Mouse (Mus musculus) CD4-positive, CD25-positive, alpha-beta regulatory T cell, adult 2 months (primary cell): ENCODE measurements around the gene Mast4.

Experiments used
- DNase-seq: peaks from one replicate; pipeline ENCODE4 v3.0.0-alpha.2; 2012; ENCODE audit warnings: low read depth, low spot score

Gene Mast4

DNA sequence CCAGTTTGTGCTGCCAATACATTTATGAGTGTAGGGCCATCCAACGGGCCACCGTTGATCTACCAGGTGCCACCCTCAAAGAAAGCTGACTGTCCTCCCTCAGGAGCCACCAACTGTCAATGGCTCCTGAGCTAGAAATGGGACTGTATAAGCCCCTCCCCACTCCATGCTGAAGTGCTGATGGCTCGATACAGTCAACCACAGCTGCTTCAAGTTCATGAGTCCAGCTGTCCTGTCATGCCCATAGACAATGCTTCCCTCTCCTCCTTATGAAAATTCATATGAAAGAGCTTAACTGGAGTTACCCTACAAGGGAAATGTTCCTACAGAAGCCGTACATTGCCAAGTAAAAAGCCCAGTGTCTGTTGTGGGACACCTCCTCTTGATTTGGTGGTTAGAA lies 93.2 kb downstream of the Mast4 start:
- DNase-seq = no peak

DNA sequence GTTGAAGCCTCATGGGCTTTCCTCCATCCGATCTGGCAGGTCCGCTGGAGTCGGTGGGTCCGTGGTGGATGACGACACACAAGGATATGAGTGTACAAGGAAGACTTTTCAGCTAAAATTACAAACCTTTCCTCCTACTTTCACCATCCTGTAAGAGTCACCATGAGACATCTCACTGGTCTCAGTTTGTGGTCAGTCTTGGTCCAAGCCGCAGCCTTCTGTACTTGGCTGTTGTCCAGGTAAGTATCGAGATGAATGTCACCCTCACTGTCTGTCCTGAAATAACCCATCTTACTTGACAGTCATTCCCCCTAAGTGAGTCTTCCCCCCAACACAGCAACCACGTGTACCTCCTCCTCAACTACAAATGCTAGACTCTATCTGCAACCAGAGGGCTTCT lies 94.6 kb downstream of the Mast4 start:
- DNase-seq = no peak

DNA sequence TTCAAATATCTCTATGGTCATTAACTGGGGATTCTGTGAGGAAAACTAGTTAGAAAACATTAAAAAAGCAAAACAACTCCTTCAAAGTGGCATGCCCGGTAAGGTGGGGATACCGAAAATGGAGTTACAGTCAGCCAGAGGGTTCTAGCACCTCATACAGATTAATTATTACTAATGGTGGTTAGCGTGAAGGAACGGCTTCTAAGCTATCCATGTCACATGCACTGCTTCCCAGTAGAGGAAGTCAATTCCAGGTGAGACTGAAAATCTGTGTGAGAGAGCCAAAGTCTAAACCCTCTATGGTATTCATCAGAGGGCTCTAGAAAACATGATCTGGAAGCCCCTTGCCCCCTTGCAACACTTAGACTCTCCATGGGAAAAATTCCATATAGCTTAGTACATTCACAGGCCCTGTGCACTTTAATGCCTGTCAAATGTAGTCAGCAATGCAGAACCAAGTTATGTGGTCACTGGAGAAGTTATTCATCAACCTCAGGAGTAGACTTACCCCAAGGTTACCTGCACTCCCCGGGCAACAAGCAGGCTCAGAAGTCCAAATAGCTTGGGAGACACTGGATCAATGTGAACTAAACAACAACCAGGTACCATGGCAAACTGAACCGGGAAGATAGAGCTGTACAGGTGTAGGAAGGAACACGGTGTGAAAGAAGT lies 96.1 kb downstream of the Mast4 start:
- no peak for DNase-seq

DNA sequence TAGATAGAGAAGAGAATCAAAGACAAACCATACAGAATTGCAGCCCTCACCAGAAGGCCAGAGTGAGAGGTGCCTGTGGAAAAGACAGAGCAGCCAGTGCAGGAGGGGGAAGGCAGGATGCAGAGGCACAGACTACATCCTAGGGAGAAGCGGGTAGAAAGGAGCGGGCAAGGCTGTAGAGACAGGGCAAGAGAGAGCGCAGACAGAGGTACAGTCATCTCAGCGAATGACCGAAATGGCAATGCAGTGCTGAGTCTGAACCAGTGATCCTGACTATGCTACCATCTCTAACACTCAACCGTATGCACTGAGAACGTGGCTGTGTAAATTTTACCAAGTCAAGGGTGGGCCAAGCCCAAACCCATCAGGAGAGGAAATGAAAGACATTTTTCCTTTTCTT lies 102.1 kb downstream of the Mast4 start:
- no peak for DNase-seq

DNA sequence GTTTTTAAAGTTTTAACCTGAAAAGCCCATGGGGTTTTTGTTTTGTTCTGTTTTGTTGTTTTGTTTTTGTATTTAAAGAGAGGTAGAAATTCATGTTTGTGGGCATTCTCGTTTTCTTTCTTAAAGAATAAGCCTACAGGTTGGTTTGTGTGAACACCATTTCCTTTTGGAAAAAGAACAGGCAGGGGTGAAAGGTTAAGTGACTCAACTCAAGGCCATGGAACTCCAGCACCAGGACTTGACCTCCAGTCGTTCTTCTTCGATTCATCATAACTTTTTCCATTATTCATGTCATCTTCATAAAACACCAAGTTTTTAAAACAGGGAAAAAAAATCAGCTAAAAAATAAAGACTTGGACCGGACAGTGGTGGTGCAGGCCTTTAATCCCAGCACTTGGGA lies 105.2 kb downstream of the Mast4 start:
- no peak for DNase-seq

DNA sequence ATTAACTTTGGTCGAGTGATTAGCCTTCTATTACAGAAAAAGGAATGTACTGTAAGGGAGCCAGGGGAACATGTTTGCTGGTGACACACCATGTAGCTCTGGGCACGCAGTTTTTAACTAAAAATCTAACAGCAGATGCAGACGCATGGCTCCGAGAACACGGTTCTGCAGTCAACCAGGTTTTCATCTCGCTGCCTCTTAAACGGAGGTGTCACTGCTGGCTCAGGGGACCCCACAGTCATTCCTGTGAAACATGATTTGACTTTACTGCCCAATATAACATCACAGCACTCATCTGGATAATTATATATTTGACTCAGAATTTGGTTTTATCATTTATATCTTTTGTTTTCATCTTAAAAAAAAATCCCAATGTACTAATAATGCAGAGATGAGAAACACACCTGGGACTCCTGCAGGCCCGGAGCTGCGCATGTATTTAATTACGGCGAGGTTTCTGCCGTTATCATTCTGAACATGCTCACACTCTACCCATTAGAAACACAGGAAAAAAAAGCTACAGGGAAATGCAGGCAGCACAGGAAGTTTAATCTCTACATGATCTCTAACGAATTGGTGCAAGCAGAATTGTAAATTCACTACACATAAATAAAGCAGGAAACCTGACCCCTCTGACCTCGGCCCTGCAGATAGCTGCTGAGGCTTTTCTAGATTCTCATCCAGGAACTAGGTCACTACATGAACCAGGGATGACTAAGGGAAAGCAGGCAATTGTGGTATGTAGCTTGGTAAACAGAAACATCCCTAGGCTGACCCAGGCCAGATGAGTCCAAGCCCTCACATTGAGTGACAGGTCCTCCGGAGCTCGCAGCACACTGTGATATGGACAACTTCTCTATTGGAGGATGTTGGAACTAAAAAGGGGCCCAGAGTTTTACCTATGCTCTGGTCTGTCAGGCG lies 108.1 kb downstream of the Mast4 start:
- DNase-seq = no peak

DNA sequence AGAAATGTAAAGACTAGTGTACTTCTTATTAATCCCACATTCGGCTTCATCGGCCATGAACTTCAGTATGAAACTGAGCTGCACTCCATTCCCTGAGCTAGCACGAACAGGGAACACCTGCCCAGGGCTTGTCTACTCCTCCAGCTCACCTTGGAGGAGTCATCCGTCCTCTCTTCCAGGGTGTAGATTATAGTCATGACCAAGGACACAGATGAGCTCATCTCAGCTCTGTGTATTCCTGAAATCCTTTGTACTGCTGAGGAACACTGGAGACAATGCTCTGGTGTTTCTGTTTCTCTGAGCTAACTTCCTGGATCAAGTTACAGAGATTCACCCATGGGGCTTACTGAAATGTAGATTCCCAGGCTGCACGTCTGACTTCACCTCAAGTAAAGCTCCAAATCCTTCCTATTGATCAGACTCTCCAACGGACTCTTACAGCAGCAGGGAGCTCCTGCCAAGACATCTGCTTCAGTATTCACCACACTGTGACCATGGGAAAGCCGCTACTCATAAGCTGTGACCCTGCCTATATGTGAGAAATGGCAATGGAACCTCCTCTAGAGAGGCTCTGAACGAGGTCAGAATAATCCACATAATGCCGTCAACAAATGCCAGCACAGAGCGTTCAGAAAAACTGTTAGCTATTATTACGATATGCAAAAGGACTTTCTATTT lies 108.9 kb downstream of the Mast4 start:
- no peak for DNase-seq

DNA sequence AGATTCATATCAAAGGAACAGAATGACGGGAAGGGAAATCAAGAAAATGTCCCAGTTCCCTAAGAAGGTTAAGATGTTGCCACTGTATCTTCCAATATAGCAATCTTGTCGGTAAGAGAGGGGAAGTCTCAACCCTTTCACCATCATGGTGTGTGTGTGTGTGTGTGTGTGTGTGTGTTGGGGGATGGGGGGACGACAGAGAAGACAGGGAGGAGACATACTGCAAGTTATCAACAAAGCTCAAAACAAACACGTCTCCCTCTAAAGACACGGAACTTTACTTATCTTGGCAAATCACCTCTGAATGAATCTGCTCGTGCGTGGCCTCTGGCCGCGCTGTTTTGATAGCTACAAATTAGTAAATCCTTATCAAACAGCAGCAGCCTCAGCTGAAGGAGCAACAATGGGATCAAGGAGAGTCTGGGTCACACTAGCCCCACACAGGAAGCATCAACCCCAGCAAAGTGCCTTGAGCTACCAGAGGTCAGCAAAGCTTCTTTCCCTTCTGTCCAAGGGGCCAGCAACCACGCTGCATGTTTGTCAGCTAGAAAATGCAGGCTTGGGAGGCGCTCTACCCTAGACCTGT lies 113.7 kb downstream of the Mast4 start:
- DNase-seq = no peak

DNA sequence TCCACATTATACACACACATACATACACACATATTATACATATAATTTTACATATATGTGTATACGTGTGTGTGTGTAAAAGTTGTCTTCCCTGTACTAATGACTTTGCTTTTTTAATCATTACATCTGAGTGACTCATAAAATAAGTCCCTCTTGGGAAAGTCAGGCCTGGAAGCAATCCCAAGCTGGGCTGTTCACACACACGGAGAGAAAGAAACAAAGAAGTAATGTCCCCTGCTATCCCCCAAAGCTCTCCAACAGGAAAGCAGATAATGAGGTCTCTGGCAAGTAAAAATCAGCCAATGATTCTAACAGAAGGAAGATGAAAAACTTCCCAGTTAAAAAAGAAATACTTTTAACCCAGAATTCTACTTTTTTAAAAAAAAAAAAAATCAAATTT lies 114.3 kb downstream of the Mast4 start:
- no peak for DNase-seq

DNA sequence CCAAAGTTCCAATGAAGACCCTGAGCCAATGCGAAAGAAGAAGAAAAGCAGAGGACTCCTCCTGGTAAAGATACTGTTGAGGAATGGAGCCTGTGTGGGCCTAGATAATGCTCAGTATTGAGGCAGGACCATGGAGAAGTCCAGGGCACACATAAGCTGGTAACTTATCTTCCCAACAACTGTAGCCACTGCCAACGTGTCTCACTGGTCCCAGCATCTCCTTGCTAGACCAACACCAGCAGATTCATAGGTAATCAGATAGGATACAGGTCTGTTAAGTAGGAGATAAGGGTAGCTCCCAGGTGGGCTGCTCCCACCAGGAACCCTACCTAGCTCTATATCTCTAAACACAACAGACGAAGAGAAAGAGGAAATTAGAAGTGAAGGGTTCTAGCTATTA lies 116.8 kb downstream of the Mast4 start:
- DNase-seq = no peak

DNA sequence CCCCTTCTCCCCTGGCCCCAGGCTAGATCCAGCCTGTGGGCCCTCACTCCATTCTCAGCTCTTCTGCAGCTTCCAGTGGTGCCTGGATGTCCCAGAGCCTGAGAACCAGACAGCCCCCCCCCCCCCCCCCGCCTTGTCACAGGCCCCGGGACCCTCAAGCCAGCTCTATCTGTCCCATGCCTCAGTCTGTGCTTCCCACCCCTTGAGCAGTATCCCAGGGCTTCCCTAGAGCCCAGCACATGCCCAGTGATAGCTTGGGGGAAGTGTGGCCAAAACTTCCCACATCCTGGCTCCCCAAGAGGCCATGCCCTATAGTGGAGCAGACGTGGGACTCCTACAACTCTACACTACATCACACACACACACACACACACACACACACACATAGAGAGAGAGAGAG lies 119.8 kb downstream of the Mast4 start:
- no peak for DNase-seq

DNA sequence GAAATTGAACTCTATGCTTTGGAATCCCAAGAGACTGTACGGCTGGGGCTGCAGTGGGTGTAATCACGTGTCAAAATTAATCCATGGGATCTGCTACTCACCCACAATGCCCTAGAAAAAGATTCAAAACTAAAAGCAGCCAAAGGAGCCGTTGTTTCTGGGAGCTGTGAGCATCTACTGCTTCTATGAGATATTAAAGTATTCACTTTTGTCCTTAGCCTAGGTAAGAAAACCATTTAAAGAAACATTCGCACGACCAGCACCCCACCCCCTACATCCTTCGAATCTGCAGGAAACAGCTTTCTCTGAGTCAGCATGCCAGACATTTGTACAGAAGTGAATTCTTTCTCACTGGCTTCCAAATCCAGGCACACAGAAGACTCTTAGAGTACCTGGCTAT lies 122.3 kb downstream of the Mast4 start:
- DNase-seq = no peak

DNA sequence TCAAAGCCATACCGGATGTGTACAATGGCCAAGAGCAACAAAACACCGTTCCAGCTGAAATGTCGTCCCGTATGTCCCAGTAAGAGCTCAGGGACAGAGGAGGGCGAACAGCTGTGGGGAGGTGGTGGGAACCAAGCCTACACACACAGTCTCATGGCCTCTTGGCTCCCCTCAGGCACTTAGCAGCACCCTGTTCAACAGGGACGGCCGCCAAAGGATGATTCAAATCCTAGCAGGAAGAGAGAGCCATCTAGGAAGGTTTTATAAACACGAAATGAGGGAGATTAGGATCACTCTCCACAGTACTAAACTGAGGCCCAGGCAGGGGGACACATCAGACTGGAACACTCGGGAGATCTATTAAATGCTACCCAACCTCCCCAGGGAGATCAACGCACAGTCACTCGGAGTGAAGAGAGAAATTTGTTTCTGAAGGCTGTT lies 122.8 kb downstream of the Mast4 start:
- DNase-seq = no peak

DNA sequence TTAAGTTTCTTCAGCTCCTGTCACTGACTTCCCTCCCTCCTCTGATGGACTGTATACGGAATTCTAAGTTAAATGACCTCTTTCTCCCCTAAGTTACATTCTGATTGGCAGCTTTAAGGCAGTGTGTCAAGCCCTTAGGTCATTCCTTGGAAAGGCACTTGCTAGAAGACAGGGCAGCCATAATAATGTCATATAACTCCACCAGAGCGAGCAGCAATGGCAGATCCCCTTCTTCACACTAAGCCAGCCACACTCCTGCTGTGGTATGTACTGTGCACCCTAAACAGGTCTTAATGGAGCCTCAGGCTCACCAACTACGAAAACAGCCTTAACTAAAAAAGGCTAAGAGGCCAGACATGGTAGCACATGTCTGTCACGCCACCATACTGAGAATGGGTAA lies 123.6 kb downstream of the Mast4 start:
- DNase-seq = no peak

DNA sequence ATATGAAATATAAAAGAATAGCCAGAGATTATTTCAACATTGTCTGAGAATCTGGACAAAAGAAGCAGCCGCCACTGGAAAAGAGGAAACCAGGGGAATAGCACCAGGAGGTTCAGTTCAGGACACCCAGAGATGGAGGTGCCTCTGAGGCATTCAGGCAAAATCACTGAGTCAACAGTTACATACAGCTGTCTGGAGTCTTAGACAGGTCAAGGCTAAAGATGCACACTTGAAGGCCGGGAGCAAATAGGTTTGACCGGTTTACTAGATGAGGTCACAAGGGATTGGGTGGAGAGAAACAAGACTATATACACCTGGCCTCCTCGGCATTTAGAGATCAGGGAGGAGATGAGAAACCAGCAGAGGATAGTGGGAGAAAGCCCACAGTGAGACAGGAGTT lies 127.1 kb downstream of the Mast4 start:
- no peak for DNase-seq

DNA sequence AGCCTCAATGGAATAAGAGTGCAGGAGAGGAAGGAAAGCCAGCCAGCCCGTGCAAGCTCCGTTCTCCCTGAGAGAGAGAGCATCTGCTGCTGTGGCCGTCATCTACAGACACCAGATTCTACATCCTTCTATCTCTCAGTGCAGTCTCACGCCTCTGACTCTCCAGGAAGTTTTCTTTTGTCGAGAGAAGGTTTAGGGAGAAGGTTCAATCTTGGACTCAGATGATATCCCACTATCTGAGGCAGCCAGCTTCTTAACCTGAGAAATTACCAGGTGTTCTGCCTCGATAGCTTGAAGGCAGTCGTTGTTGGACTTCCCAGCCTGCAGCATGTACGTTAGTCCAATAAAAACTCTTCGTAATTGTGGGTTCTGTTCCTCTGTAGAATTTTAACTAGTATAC lies 127.7 kb downstream of the Mast4 start:
- no peak for DNase-seq

DNA sequence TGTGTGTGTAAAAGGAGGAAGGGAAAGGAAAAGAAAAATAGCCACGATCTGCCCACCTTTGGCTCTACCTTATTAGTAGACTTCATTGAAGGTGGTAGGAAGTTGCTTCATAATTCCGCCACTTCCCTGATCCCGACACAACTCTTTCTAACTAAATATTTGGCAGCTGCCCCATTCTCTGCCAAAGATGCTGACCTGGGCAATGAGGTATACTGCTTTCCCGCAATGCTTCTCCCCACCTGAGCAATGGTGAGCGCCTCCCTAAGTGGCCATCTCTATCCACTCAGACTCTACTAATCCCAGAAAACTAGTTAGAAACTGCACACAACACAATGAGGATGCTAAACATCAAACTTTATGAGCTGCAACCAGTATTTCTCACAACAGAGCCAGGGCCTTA lies 129.1 kb downstream of the Mast4 start:
- no peak for DNase-seq

DNA sequence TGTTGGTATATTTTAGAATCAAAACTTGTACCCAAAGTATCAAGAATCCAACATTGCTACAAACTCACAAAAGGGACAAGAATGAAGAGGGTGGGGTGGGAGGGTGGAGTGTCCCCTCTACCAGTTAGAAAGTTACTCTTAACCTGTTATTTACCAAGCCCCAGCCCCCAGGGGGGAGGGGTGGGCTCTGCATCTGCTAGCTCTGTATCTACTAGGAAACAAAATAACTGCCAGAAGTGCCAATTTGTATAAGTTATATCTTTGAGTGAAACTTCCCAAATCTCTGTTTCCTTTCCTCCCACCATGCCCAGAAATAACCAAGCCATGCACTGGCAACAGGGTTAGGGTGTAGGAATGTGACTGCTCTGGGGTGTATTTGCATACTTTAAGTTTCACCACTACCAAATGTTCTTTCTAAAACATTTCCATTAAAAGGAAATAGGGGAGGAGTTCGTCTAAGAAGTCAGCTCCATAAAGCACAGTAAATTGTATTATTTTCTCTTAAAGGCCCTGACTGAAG lies 130.9 kb downstream of the Mast4 start:
- DNase-seq = no peak

DNA sequence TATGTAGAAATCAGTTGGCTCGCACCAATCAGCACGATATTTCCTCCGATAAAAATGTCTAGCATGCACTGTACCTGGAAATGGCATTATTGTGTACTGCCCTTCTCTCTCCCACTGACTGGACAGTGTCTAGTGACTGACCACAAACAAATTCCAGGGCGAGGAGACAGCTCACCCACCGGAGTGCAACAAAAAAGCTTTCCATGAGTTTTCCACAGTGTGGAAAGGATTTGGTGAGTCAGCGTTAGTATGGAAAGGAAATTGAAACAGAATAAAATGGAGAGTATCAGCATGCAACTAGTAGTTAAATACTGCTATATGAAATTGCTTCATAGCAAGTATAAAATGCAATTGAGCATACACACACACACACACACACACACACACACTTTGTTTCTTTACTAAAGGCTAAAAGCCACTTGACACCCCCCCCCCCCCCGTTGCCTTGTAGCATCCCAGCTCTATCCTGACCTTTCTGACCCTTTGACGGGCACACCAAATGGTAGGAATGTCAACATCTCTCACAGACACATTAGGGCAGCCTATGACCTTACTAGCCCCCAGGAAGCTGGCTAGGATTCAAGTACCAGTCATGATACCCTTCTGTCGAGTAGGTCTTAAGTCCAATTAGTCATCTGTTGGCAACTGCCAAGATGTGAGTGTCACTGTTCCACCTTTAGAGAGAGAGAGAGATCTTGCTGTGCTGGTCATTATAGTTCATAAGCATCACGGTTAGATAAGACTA lies 133.1 kb downstream of the Mast4 start:
- DNase-seq = no peak

DNA sequence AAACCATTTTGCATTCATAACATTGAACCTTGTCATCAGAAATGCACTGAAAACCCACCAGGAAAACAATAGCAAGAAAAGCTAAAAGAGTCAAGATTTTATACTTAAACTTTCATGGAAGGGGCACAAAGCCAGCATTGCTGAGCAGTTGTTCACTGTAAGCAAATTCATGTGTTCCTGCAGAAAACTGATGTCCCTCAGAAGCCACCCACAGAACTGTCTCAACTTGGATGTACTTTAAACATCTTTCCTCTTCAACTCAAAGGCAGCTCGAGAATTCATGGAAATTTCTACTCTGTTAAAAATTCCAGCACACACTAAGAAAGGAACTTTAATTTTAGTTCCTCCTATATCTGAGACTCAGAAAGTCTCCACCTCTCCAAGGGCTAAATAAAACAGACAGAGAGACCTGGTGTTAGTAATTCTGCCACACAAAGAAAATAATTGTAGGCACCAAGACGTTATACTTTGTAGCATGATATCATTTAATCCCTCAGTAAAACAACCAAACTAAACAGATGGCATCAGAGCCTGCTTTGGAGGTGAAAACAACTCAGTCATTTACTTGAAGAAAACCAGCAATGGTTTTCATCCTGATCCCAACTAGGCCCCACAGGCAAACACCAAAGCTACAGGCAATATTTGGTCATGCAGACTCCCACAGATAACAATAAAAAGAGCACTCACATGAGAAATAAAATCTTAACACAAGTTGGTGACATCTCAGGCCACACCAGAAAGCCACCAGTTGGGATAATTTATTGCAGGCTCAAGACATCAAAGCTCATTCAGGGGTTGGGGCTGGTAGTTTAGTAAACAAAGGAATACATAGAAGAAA lies 134.3 kb downstream of the Mast4 start:
- no peak for DNase-seq
